Mouse (Mus musculus): ENCODE results near the gene Dip2b.

- TF ChIP-seq CTCF (IDR thresholded peaks at IDR 0.05; ENCODE audit: low read depth, low read length) (no peak), POLR2A (IDR thresholded peaks at IDR 0.05; ENCODE audit: extremely low read depth, insufficient read depth, low read length) (no peak)
Observed at GRCm38 (mm10) chr15:100247296-100247695, 208.8 kb downstream of the Dip2b start.
